Mouse (Mus musculus) right cerebral cortex, postnatal 10 days (tissue): ENCODE data around the gene Ing5.
"Not testable (repeated sequence)": the region's sequence is repeated elsewhere in the genome, so short reads cannot be mapped to it uniquely, and the experiment has no call there.

Experiments
- DNase-seq, 2 experiments: peaks; one replicate each; pipeline ENCODE4 v3.0.0; 2021; ENCODE audit warnings: low spot score in 2 of 2

Ing5 gene

DNA sequence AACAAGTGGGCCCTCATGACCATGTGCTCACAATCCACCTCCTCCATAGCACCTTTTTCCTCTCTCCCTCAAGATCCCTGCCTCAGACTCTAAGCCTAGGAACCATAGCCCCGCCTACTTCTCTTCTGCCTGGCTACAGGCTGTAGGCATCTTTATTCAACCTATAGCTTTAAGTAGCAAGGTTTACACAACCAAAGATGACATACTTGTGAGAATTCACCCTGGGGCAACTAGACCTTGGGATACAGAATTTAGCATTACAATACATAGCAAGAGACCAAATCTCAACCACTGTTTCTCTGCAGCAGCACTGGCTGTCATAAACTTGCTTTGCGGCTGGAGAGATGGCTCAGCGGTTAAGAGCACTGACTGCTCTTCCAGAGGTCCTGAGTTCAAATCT is 6.2 kb downstream of the Ing5 start:
- DNase-seq, result no peak

- DNase-seq, result no peak
These were observed 7.8 kb downstream of the Ing5 start for GRCm38 (mm10) chr1:93811495-93812039.

- no peak for DNase-seq
These were observed 14.2 kb downstream of the Ing5 start for GRCm38 (mm10) chr1:93817823-93818532.

GRCm38 (mm10) chr1:93818722-93819121 is 15.0 kb downstream of the Ing5 start:
- no peak for DNase-seq

DNA sequence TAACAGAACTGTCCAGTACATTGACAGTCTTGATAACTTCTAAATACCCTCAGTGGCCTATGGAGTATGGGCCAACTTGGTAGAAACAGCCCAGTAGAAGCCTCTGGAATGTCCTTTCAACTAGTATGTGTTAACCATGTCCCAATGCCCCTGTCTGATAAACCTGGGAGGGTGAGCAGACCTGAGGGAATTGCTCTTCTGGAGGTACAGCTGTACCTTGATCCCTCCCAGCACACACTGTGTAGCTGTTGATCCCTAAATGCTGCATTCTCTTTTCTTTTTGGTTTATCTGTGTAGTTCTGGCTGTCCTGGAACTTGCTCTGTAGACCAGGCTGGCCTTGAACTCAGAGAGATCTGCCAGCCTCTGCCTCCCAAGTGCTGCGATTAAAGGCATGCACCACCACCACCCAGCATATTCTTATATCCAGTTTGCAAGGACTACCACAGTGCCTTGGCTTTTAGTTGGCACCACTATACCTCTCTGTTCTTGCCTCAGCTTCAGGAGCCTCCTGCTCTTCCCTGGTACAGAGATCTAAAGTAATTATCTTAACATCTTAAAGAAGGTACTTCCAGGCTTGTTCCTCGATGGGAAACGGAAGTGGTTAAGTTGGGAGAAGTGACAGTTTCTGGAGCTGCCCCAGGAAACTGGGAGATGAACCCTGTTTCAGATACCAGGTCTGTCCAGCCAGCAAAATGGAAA is 20.2 kb downstream of the Ing5 start:
- no peak for DNase-seq

- no peak for DNase-seq
These were observed 20.8 kb downstream of the Ing5 start, which contains the start of gene D2hgdh for GRCm38 (mm10) chr1:93824609-93825008. TSS of gene D2hgdh (plus strand) at chr1:93824909.

GRCm38 (mm10) chr1:93825105-93825674 is 21.4 kb downstream of the Ing5 start:
- peak; percentile 96 to 97 for DNase-seq

GRCm38 (mm10) chr1:93825771-93826539 is 22.2 kb downstream of the Ing5 start:
- peak in 1 of 2 experiments; percentile 56 for DNase-seq

GRCm38 (mm10) chr1:93826540-93826835 is 22.7 kb downstream of the Ing5 start:
- DNase-seq, result no peak

DNA sequence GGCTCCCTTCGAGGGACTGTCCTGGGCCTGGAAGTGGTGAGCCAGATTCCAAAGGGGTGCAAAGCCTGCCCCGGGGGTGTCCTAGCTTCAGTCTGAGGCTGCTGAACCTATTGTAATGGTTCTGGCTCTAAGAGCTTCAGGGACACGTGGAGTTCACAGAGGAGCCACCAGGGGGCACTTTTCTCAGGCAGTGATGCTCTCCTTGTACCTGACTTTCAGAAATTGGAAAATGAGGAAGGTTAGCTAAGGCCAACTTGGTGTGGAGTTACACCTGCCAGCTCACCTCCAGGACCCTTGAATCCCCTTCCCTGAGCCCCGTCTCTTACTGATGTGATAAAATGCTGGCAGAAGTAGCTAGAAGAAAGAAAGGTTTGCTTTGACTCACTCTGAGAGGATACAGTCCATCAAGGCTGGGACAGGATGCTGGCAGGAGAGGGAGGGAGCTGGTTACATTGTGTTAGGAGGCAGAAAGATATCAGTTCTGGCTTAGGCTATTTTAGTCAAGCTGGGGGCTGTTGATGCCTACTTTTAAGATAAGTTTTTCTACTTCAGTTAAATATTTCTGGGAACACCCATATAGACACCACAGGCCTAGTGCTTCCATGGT is 29.1 kb downstream of the Ing5 start:
- DNase-seq, result not testable (repeated sequence)

DNA sequence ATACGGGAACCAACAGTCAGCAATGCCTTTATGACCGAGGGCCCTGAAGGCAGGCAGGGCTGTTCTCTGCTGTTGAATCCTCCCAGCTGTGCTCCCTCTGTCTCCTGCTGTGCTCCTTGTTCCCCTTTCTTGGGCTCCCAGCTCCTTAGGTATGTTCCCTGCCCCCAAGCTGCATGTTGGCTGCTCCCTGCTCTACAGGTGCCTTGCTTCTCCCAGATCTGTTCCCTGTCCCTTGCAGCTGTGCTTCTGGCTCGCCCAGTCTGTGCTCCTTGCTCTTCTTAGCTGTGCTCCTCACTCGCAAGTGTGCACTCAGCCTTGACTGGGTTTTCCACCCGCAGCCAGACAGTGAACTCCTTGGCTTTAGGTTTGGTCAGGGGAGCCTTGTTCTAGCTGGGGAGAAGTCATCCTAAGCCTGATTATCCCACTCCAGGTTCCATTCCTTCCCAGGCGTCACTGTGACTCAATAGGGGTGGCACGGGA is 30.9 kb downstream of the Ing5 start:
- DNase-seq, result no peak

DNA sequence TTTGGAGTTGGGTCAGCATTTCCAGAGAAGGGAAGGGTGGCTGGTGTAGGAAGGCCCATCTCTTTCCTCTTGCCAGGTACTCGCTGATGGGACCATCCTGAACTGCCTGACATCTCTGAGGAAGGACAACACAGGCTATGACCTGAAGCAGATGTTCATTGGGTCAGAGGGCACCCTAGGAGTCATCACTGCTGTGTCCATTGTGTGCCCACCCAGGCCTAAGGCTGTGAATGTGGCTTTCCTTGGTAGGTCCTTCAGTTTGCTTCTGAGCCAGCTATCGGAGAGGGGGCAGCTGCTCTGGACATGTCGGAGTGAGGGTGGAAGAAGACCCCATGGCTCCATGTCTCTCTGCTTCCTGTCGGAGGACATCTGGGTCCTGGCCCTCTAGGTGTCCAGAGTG is 31.4 kb downstream of the Ing5 start:
- DNase-seq, result no peak

DNA sequence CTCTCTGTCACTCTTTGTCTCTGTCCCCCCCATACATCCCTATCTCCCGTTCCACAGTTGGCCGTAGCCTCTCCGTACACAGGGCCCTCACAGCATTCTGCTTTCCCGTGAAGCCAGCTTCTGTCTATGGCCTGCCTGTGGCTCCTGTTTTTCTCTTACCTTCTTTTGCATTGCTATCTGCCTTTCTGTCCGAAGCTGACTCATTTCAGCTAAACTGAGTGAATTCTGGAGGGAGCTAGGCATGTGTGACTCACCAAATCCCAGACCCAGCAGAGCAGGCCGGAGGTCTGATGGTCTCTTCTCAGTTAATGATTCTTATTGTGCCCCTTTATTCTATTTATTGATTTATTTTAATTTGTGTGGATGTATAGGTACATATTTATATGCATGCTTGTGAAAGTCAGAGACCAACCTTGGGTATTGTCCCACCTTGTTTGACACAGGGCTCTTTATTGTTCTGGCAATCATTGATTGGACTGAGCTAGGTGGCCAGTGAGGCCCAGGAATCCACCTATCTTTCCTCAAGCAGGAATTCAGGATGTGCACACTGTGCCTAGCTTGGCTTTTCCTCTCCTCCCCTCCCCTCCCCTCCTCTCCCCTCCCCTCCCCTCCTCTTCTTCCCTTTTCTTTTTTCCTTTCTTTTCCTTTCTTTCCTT is 32.2 kb downstream of the Ing5 start:
- DNase-seq, result no peak

- no peak for DNase-seq
These were observed 32.8 kb downstream of the Ing5 start for GRCm38 (mm10) chr1:93836532-93836913.

DNA sequence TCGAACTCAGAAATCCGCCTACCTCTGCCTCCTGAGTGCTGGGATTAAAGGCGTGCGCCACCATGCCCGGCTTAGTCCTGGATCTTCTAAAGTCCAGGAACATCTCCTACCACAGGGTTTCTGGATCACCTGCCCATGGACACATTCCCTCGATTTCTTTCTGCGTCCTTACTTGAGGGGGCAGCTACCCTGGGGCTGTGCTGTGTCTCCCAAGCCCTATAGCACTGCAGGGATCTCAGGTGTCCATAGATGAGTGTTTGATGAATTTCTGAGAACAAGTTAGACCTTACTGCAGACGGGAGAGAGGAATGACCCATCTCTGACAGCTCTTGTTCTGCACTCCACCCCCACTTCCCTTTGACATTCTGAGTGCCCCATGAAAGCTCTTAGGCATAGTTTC is 33.6 kb downstream of the Ing5 start:
- no peak for DNase-seq

GRCm38 (mm10) chr1:93838569-93838968 is 34.8 kb downstream of the Ing5 start:
- DNase-seq, result not testable (repeated sequence)

DNA sequence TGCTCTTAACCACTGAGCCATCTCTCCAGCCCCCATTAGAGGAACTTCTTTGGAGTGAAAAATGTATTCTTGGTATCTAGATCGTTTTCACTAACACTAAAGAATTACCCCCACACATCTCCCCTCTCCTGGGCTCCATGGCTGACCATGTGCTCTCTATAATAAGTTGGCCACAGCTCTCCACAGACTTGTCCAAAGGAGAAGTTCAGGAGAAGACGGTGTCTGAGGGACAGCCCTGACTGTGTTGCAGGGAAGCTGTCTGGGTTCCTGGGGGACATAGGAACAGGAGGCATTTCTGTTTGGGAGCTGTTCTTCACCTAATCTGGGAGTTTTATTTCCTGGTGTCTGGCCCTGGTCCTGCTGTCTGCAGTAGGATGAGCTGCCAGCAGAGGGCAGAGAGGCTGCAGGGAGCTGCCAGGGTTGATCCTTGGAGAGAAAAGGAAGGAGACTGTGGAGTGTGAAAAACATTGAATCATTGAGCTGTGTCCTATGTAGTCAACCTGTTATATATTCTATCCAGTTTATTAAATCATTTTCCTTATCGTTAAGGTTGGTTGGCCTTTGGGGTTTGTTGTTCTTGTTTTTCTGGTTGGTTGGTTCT is 42.1 kb downstream of the Ing5 start:
- not testable (repeated sequence) for DNase-seq

GRCm38 (mm10) chr1:93855790-93856189 is 52.0 kb downstream of the Ing5 start:
- DNase-seq, result not testable (repeated sequence)

GRCm38 (mm10) chr1:93857370-93857769 is 53.6 kb downstream of the Ing5 start:
- DNase-seq, result peak in 1 of 2 experiments; percentile 26

DNA sequence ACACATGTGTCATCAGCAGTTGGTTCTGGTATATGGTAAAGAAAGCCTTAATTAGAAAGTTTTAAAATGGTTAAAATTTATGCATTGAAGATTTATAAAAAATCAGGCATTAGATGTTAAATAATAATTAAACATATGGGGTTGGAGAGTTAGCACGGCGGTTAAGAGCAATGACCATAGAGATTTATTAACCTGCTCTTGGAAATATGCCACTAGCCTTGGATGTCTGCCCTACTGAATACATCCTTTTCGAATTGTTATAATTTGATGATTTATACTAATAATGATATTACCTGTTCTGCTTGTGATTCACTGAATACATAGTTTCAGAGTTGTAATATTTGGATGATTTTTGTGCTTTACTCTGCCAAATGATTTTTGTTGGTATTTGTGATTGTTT is 54.2 kb downstream of the Ing5 start:
- no peak for DNase-seq

DNA sequence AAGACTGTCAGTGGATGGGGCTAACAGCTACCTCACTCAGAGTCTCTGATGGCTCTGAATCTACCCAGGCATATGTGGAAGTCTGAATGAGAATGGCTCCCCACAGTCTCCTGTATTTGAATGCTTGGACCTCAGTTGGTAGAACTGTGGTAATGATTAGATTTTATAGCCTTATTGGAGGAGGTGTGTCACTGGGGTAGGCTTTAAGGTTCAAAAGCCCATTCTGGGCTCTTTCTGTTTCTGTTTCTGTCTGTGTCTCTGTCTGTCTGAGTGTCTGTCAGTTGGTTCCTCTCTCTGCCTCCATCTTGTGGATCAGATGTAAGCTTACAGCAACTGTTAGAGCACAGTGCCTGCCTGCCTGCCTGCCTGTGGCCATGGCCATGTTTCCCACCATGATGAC is 55.9 kb downstream of the Ing5 start:
- no peak for DNase-seq
